Mouse (Mus musculus): ENCODE measurements around the gene Oser1. TPM values are rescaled to one million over a fixed set of nuclear protein-coding genes. Genes with fewer than 3 reads are reported as not detected.

The Oser1 gene
- polyA plus RNA-seq, 1 experiment from 2014 or later = 79.0 TPM

GRCm38 (mm10) chr2:163458539-163459265 lies 34.2 kb upstream of the Oser1 start:
- Histone ChIP-seq H3K4me3 (ENCODE audit: low read depth, low read length) (no peak overlapping the region), H3K27ac (replicated peaks; ENCODE audit: low read depth, low read length) (no peak overlapping the region), H3K36me3 (ENCODE audit: control insufficient read depth, insufficient read depth, low read length) (no peaks in the 10 kb centered on the region), H3K9me3 (ENCODE audit: control insufficient read depth, low read length) (no peaks in the 10 kb centered on the region), H3K9ac (ENCODE audit: low read depth, low read length) (no peak overlapping the region), H3K27me3 (replicated peaks; ENCODE audit: control insufficient read depth, insufficient read depth, low read length) (peaks cover 11% of the 10 kb centered on the region; the same call in 1 of the 2 replicates), H3K4me1 (ENCODE audit: control insufficient read depth, insufficient read depth, low read length) (no peaks in the 10 kb centered on the region), H3K4me2 (ENCODE audit: low read depth, low read length) (no peak overlapping the region)
- DNase-seq (ENCODE audit: low spot score) (no peak), ATAC-seq (ENCODE audit: low read depth) (no peak)
- 48% methylated on average over 27 of the region's 27 CpGs for WGBS

GRCm38 (mm10) chr2:163453378-163453777 lies 28.9 kb upstream of the Oser1 start:
- DNase-seq (ENCODE audit: low spot score) (no peak), ATAC-seq (ENCODE audit: low read depth) (no peak)
- Histone ChIP-seq H3K27ac (replicated peaks; ENCODE audit: low read depth, low read length) (no peak overlapping the region), H3K4me3 (ENCODE audit: low read depth, low read length) (no peak overlapping the region), H3K36me3 (ENCODE audit: control insufficient read depth, insufficient read depth, low read length) (no peaks in the 10 kb centered on the region), H3K27me3 (replicated peaks; ENCODE audit: control insufficient read depth, insufficient read depth, low read length) (0 out of 2 replicates have a peak, but pooled peaks cover 2% of the 10 kb centered on the region), H3K4me2 (ENCODE audit: low read depth, low read length) (no peak overlapping the region), H3K9me3 (ENCODE audit: control insufficient read depth, low read length) (no peaks in the 10 kb centered on the region), H3K9ac (ENCODE audit: low read depth, low read length) (no peak overlapping the region), H3K4me1 (ENCODE audit: control insufficient read depth, insufficient read depth, low read length) (no peaks in the 10 kb centered on the region)
- WGBS = 93% methylated on average over 10 of the region's 13 CpGs

- Histone ChIP-seq H3K4me1 (ENCODE audit: control insufficient read depth, insufficient read depth, low read length) (no peaks in the 10 kb centered on the region), H3K9ac (ENCODE audit: low read depth, low read length) (no peak overlapping the region), H3K27ac (replicated peaks; ENCODE audit: low read depth, low read length) (no peak overlapping the region), H3K4me3 (ENCODE audit: low read depth, low read length) (no peak overlapping the region), H3K27me3 (replicated peaks; ENCODE audit: control insufficient read depth, insufficient read depth, low read length) (no peaks in the 10 kb centered on the region), H3K9me3 (ENCODE audit: control insufficient read depth, low read length) (no peaks in the 10 kb centered on the region), H3K36me3 (ENCODE audit: control insufficient read depth, insufficient read depth, low read length) (no peaks in the 10 kb centered on the region), H3K4me2 (ENCODE audit: low read depth, low read length) (no peak overlapping the region)
- ATAC-seq (ENCODE audit: low read depth) (no peak), DNase-seq (ENCODE audit: low spot score) (no peak)
- 85% methylated on average over 6 of the region's 6 CpGs for WGBS
Observed at GRCm38 (mm10) chr2:163452738-163453137, 28.2 kb upstream of the Oser1 start.

- 63% methylated on average over 6 of the region's 6 CpGs for WGBS
- Histone ChIP-seq H3K27me3 (replicated peaks; ENCODE audit: control insufficient read depth, insufficient read depth, low read length) (no peaks in the 10 kb centered on the region), H3K4me2 (ENCODE audit: low read depth, low read length) (no peak overlapping the region), H3K4me1 (ENCODE audit: control insufficient read depth, insufficient read depth, low read length) (no peaks in the 10 kb centered on the region), H3K36me3 (ENCODE audit: control insufficient read depth, insufficient read depth, low read length) (no peaks in the 10 kb centered on the region), H3K4me3 (ENCODE audit: low read depth, low read length) (no peak overlapping the region), H3K9me3 (ENCODE audit: control insufficient read depth, low read length) (no peaks in the 10 kb centered on the region), H3K9ac (ENCODE audit: low read depth, low read length) (no peak overlapping the region), H3K27ac (replicated peaks; ENCODE audit: low read depth, low read length) (no peak overlapping the region)
- DNase-seq (ENCODE audit: low spot score) (peak; percentile 39), ATAC-seq (ENCODE audit: low read depth) (no peak)
Observed at GRCm38 (mm10) chr2:163450668-163451295, 26.3 kb upstream of the Oser1 start.

GRCm38 (mm10) chr2:163449276-163449675 lies 24.8 kb upstream of the Oser1 start:
- 44% methylated on average over 3 of the region's 3 CpGs for WGBS
- no peak overlapping the region for H3K27ac ChIP-seq (replicated peaks; ENCODE audit: low read depth, low read length)
- no peaks in the 10 kb centered on the region for H3K4me1 ChIP-seq (ENCODE audit: control insufficient read depth, insufficient read depth, low read length)
- H3K36me3 ChIP-seq (ENCODE audit: control insufficient read depth, insufficient read depth, low read length) = no peaks in the 10 kb centered on the region
- no peak overlapping the region for H3K4me3 ChIP-seq (ENCODE audit: low read depth, low read length)
- H3K27me3 ChIP-seq (replicated peaks; ENCODE audit: control insufficient read depth, insufficient read depth, low read length) = no peaks in the 10 kb centered on the region
- ATAC-seq (ENCODE audit: low read depth) (no peak), DNase-seq (ENCODE audit: low spot score) (no peak)
- no peak overlapping the region for H3K4me2 ChIP-seq (ENCODE audit: low read depth, low read length)
- H3K9me3 ChIP-seq (ENCODE audit: control insufficient read depth, low read length) = no peaks in the 10 kb centered on the region
- H3K9ac ChIP-seq (ENCODE audit: low read depth, low read length) = no peak overlapping the region

- ATAC-seq (ENCODE audit: low read depth) (no peak), DNase-seq (ENCODE audit: low spot score) (no peak)
- H3K4me1 ChIP-seq (ENCODE audit: control insufficient read depth, insufficient read depth, low read length) = no peaks in the 10 kb centered on the region
- H3K27ac ChIP-seq (replicated peaks; ENCODE audit: low read depth, low read length) = no peak overlapping the region
- H3K9me3 ChIP-seq (ENCODE audit: control insufficient read depth, low read length) = no peaks in the 10 kb centered on the region
- H3K36me3 ChIP-seq (ENCODE audit: control insufficient read depth, insufficient read depth, low read length) = no peaks in the 10 kb centered on the region
- H3K4me3 ChIP-seq (ENCODE audit: low read depth, low read length) = no peak overlapping the region
- H3K4me2 ChIP-seq (ENCODE audit: low read depth, low read length) = no peak overlapping the region
- H3K9ac ChIP-seq (ENCODE audit: low read depth, low read length) = no peak overlapping the region
- WGBS = 88% methylated on average over 10 of the region's 12 CpGs
- no peaks in the 10 kb centered on the region for H3K27me3 ChIP-seq (replicated peaks; ENCODE audit: control insufficient read depth, insufficient read depth, low read length)
Observed at GRCm38 (mm10) chr2:163447375-163447774, 22.9 kb upstream of the Oser1 start.

- no peaks in the 10 kb centered on the region for H3K4me1 ChIP-seq (ENCODE audit: control insufficient read depth, insufficient read depth, low read length)
- no peak overlapping the region for H3K27ac ChIP-seq (replicated peaks; ENCODE audit: low read depth, low read length)
- no peak overlapping the region for H3K4me2 ChIP-seq (ENCODE audit: low read depth, low read length)
- H3K27me3 ChIP-seq (replicated peaks; ENCODE audit: control insufficient read depth, insufficient read depth, low read length) = peaks cover 8% of the 10 kb centered on the region; the same call in 1 of the 2 replicates
- no peak for ATAC-seq (ENCODE audit: low read depth)
- no peaks in the 10 kb centered on the region for H3K9me3 ChIP-seq (ENCODE audit: control insufficient read depth, low read length)
- no peak for DNase-seq (ENCODE audit: low spot score)
- 71% methylated on average over 7 of the region's 7 CpGs for WGBS
- H3K9ac ChIP-seq (ENCODE audit: low read depth, low read length) = no peak overlapping the region
- no peak overlapping the region for H3K4me3 ChIP-seq (ENCODE audit: low read depth, low read length)
- H3K36me3 ChIP-seq (ENCODE audit: control insufficient read depth, insufficient read depth, low read length) = no peaks in the 10 kb centered on the region
Observed at GRCm38 (mm10) chr2:163444017-163444416, 19.5 kb upstream of the Oser1 start.

GRCm38 (mm10) chr2:163443543-163443942 lies 19.0 kb upstream of the Oser1 start:
- no peak for ATAC-seq (ENCODE audit: low read depth)
- H3K27ac ChIP-seq (replicated peaks; ENCODE audit: low read depth, low read length) = no peak overlapping the region
- H3K4me1 ChIP-seq (ENCODE audit: control insufficient read depth, insufficient read depth, low read length) = no peaks in the 10 kb centered on the region
- no peaks in the 10 kb centered on the region for H3K9me3 ChIP-seq (ENCODE audit: control insufficient read depth, low read length)
- no peak overlapping the region for H3K4me3 ChIP-seq (ENCODE audit: low read depth, low read length)
- H3K36me3 ChIP-seq (ENCODE audit: control insufficient read depth, insufficient read depth, low read length) = no peaks in the 10 kb centered on the region
- H3K27me3 ChIP-seq (replicated peaks; ENCODE audit: control insufficient read depth, insufficient read depth, low read length) = peaks cover 13% of the 10 kb centered on the region
- DNase-seq (ENCODE audit: low spot score) = no peak
- H3K9ac ChIP-seq (ENCODE audit: low read depth, low read length) = no peak overlapping the region
- H3K4me2 ChIP-seq (ENCODE audit: low read depth, low read length) = no peak overlapping the region
- 58% methylated on average over 6 of the region's 6 CpGs for WGBS

GRCm38 (mm10) chr2:163439488-163439887 lies 15.0 kb upstream of the Oser1 start:
- Histone ChIP-seq H3K9ac (ENCODE audit: low read depth, low read length) (no peak overlapping the region), H3K9me3 (ENCODE audit: control insufficient read depth, low read length) (no peaks in the 10 kb centered on the region), H3K4me1 (ENCODE audit: control insufficient read depth, insufficient read depth, low read length) (no peaks in the 10 kb centered on the region), H3K27me3 (replicated peaks; ENCODE audit: control insufficient read depth, insufficient read depth, low read length) (peaks cover 27% of the 10 kb centered on the region), H3K36me3 (ENCODE audit: control insufficient read depth, insufficient read depth, low read length) (no peaks in the 10 kb centered on the region), H3K4me3 (ENCODE audit: low read depth, low read length) (no peak overlapping the region), H3K4me2 (ENCODE audit: low read depth, low read length) (peak overlapping the region; percentile 46; the same call in 1 of the 2 replicates), H3K27ac (replicated peaks; ENCODE audit: low read depth, low read length) (no peak overlapping the region)
- ATAC-seq (ENCODE audit: low read depth) (no peak), DNase-seq (ENCODE audit: low spot score) (no peak)
- WGBS = 33% methylated on average over 1 of the region's 1 CpGs

All from embryonic facial prominence, embryonic 14.5 days (tissue).